Mouse (Mus musculus): Measurements from ENCODE around the gene L3mbtl1.

DNA sequence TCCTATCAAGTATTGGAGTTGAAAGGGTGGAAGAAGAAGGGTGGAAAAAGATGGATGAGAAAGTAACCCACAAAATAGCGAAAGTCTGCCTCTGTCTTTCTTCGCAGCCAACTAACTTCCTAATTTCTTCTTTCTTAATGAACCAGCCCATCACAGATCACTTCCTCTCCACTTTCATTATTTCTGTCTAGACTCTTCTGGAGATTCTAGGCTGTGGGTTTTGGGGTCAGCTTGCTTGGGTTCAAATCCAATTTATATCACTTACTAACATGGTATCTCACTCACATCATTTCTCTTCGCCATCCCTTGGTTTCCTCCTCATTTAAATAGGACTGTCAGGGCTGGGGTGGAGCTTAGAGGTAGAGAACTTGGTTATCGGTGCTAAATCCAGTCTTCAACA is 45.0 kb downstream of the L3mbtl1 start:
- TF ChIP-seq CTCF (IDR thresholded peaks at IDR 0.05; ENCODE audit: low read depth) (no peak), EP300 (IDR thresholded peaks at IDR 0.05; ENCODE audit: low read depth) (no peak)

Data from heart, postnatal 0 days (tissue).